Mouse (Mus musculus) B cell, adult (primary cell): ENCODE data around the gene M1ap. TPM values are rescaled to one million over a fixed set of nuclear protein-coding genes. Genes with fewer than 3 reads are reported as not detected.

ENCODE experiments used
- total RNA-seq: library from RNA; stranded (reverse); gene quantifications from 4 replicates; pipeline ENCODE4 v1.2.4, GENCODE M21; 2023; ENCODE audit not compliant: inconsistent age

Gene M1ap
- 4.1 to 6.3 TPM (median 4.5 TPM) in 4 replicates for total RNA-seq

DNA sequence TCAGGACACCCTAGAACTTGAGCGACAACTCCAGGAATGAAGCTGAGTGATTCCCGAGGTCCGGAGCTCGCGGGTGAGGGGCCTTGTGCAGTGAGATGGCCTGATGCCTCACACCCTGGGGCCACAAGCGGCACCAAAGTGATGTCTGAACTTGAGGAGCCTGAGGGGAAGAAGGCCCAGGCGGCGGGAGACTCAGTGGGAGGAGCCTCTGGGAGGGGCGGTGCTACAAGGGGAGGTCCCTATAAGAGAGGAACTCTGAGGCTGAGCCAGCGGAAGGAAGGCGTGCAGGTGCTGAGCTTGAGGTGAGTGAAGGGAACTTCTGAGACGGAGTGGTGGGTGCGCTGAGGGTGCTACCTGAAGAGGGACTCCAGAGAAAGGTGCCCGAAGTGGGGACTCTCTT, at the start of gene M1ap:
Gene M1ap (plus strand): TSS at position 252 of the 400 bp plus-strand sequence.

GRCm38 (mm10) chr6:82939167-82939912, 7.4 kb upstream of the M1ap start, which contains the start of gene Sema4f:
Gene Sema4f, minus strand, starts transcription at chr6:82939769.

DNA sequence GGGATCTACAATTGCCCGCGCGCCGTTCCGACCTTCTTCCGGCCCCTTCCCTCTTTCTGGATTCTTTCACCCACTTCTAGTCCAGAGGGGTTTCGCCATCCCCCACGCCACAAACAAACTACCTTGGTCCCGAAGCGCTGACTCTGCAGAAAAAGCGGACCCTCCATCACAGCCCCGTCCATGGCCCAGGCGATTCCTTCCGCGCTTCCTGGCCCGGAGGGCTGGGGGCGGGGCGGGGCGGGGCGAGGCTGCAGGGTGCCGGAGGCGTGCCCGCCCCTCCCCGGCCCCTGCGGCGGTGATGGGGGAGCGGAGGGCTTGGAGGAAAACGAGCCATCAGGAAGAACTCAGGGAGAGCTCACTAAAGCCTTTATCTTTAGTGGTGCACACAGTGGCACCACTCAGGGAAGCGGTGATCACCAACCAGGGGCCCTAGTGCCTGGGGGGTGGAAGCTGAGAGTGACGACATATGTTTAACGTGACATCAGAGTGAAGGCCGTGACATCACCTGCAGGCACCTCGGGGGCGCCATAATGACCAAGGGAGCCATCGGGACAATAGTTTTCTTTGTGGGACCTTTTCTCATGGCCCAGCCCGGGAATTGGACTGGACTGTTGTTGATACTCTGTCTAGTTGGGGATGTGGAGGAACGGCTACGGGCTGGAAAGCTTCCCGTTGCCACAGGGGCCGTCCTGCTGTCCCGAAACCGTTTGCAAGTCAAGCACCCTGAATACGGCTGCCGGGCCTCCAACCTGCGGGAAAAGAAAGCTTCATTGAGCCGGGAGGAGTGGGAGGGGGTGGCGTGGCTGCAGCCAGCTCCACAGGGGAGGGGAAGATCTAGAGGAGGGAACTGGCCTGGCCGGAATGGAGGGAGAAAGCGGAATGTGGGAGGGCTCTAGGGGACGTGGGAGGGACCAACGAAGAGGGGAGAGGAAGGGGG, 86.8 kb downstream of the M1ap start, which contains the start of the genes Dok1 and Loxl3:
Gene Dok1 (minus strand): TSS at position 223 of the 937 bp plus-strand sequence.
Gene Loxl3 (plus strand): TSS at position 925 of the 937 bp plus-strand sequence.

DNA sequence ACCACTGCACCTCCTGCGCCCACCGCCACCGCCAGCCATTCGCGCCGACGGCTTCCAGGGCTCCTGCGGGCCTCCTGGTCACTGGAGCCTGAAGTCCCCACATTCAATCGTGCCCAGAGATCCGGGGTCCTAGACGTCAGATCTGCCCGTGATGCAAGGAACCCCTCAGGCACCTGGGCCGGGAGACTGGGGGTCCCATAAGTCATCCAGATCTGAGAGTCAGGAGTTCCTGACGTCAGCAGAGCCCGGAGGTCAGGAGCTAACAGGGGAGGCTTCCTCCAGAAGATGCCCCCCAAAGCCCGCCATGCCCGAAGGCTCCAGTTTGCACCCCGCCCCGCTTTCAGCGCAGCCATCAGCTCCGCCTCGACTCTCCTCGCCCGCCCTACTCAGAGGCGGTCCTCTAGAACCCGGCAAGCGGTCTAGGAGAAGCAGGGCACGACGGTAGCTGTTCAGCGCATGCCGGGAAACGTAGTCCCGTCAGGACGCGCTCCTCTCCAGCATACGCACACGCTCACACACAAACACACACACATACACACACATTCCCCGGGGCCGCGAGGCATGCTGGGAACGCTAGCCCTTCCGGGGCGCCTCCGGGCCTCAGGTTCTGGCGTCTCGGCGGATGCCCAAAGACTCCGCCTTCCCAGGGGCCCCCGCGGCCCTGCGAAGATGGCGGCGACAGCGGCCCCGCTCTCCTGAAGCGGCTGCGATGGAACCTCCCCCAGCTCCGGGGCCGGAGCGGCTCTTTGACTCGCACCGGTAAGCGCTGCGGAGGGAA, 107.6 kb downstream of the M1ap start, which contains the start of gene Aup1:
Gene Aup1 (plus strand): TSS at position 448 of the 778 bp plus-strand sequence.

DNA sequence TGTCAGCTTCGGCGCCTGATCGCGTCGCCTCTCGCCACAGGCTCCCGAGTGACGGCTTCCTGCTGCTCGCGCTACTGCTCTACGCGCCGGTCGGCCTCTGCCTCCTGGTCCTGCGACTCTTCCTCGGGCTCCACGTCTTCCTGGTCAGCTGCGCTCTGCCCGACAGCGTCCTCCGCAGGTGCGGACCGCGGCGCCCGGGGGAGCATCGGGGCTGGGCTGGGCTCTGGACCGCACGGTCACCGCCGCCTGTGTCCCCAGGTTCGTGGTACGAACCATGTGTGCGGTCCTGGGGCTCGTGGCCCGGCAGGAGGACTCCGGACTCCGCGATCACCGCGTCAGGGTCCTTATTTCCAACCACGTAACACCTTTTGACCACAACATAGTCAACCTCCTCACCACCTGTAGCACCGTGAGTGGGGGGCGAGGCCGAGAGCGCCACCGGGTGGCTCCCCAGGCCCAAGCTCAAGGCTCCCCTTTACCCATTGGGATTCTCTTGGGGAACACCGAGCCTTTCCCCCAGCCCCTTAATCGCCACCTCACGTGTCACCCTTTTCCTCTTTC, 108.2 kb downstream of the M1ap start, which contains the start of gene Htra2:
Gene Htra2 (minus strand): TSS at position 403 of the 561 bp plus-strand sequence.

GRCm38 (mm10) chr6:83057790-83058189, 111.1 kb downstream of the M1ap start, which contains the start of gene Dqx1:
Gene Dqx1, plus strand, starts transcription at chr6:83057844.

GRCm38 (mm10) chr6:83070247-83070310, 123.4 kb downstream of the M1ap start, which contains the start of gene Tlx2:
Gene Tlx2, minus strand, starts transcription at chr6:83070293.

DNA sequence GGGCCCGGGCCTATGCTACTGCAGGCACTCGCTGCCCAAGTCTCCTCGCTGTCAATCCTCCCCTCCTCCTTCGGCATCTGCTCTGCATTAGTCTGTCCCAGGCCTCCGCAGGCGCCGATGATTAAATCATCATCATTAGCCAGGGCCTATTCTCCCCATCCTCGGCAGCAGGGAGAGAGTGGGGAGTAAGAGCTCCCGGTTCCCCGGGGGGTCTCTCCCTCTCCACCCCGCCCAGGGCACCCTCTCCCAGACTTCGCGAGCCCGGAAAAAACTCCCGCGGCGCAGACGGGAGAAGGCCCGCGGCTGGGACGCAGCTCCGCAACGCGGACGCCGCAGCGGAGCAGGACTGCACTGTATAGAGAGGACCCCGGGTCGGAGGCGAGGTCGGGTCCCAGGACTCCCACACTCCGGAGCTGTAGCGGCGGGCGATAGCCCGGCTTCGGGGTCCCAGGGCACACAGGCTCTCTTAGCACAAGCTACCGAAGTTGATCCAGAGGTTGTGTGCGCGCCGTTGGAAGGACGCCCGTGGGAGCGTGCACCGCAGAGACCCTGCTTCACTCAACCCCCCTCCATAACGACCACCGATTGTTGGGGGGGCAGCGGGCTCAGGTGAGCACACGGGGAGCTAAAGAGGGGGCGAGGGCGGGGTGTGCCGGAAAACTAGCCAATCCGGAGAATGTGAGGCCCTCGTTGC, 131.1 kb downstream of the M1ap start, which contains the start of gene Pcgf1:
Gene Pcgf1 (plus strand): TSS at position 240 of the 694 bp plus-strand sequence.

Other genes with a start within 250 kb of the M1ap start
- gene Pole4, start 241.5 kb upstream of the M1ap start, total RNA-seq = 69.4 to 82.0 TPM (median 75.9 TPM) in 4 replicates
- 5.8 to 8.3 TPM (median 7.0 TPM) in 4 replicates for gene Hk2, start 172.4 kb upstream of the M1ap start, total RNA-seq
- gene Sema4f, start 7.1 kb upstream of the M1ap start, total RNA-seq = 0.24 to 0.64 TPM (median 0.47 TPM) in 4 replicates
- 27.3 to 33.2 TPM (median 32.8 TPM) in 4 replicates for gene Dok1, start 86.6 kb downstream of the M1ap start, total RNA-seq
- 0.39 to 1.2 TPM (median 0.51 TPM) in 4 replicates for gene Loxl3, start 87.3 kb downstream of the M1ap start, total RNA-seq
- 361 to 403 TPM (median 382 TPM) in 4 replicates for gene Aup1, start 107.6 kb downstream of the M1ap start, total RNA-seq
- gene Htra2, start 108.4 kb downstream of the M1ap start, total RNA-seq = 50.0 to 64.9 TPM (median 56.3 TPM) in 4 replicates
- 9.5 to 12.1 TPM (median 10.8 TPM) in 4 replicates for gene Dqx1, start 110.9 kb downstream of the M1ap start, total RNA-seq
- gene Tlx2, start 123.4 kb downstream of the M1ap start, total RNA-seq = not detected in 4 replicates
- gene Pcgf1, start 131.0 kb downstream of the M1ap start, total RNA-seq = 16.8 to 24.7 TPM (median 20.9 TPM) in 4 replicates
- not detected in 4 replicates for gene Lbx2, start 139.5 kb downstream of the M1ap start, total RNA-seq
- gene Ccdc142, start 154.7 kb downstream of the M1ap start, total RNA-seq = 15.9 to 23.6 TPM (median 20.1 TPM) in 4 replicates
- 12.3 to 14.3 TPM (median 13.3 TPM) in 4 replicates for gene Gm42688, start 154.7 kb downstream of the M1ap start, total RNA-seq
- 22.1 to 28.8 TPM (median 25.2 TPM) in 4 replicates for gene Mrpl53, start 162.1 kb downstream of the M1ap start, total RNA-seq
- 35.5 to 44.3 TPM (median 37.7 TPM) in 4 replicates for gene Mogs, start 168.6 kb downstream of the M1ap start, total RNA-seq
- 40.0 to 48.2 TPM (median 45.4 TPM) in 4 replicates for gene Wbp1, start 174.7 kb downstream of the M1ap start, total RNA-seq
- 26.3 to 31.9 TPM (median 30.7 TPM) in 4 replicates for gene Ino80b, start 178.5 kb downstream of the M1ap start, total RNA-seq
- gene Rtkn, start 188.6 kb downstream of the M1ap start, total RNA-seq = not detected in 4 replicates
- 1.2 to 2.5 TPM (median 1.3 TPM) in 4 replicates for gene Wdr54, start 209.5 kb downstream of the M1ap start, total RNA-seq
- gene 1700003E16Rik, start 209.5 kb downstream of the M1ap start, total RNA-seq = not detected in 4 replicates
- gene Dctn1, start 219.0 kb downstream of the M1ap start, total RNA-seq = 108 to 117 TPM (median 110 TPM) in 4 replicates